Mouse (Mus musculus): ENCODE measurements around the gene Mettl9. TPM values are rescaled to one million over a fixed set of nuclear protein-coding genes. Genes with fewer than 3 reads are reported as not detected.
"Not testable (repeated sequence)": the region's sequence is repeated elsewhere in the genome, so short reads cannot be mapped to it uniquely, and the experiment has no call there.

Gene Mettl9
- total RNA-seq (2021): 10 to 100 TPM; 22.2 to 27.2 TPM
- long read RNA-seq, experiment 1, transcript Mettl9-201 (5 exons, 1,823 nt): major isoform, 20 of 22 reads
- long read RNA-seq, experiment 1, partial matches to known transcripts: 0 of 22 reads
- long read RNA-seq, experiment 1, other reads (novel, unspliced or antisense): 2 of 22 reads
- long read RNA-seq, experiment 2, transcript Mettl9-201 (5 exons, 1,823 nt): major isoform, 18 of 27 reads
- long read RNA-seq, experiment 2, partial matches to known transcripts: 0 of 27 reads
- long read RNA-seq, experiment 2, other reads (novel, unspliced or antisense): 9 of 27 reads

GRCm38 (mm10) chr7:121033856-121034652, at the start of gene Mettl9:
Mettl9 (plus strand) TSS chr7:121034445.
- intact Hi-C loops (cut with DNase I; ENCODE audit: low total_unique reads): loop anchor here (10.0 kb wide), 1 partner anchor 49 kb away; the partner anchor contains the start of genes Cdr2 and Mfsd13b
- DNase-seq: peak; percentile 96

- no peak for DNase-seq
- intact Hi-C loops (cut with DNase I; ENCODE audit: low total_unique reads): no loop called here
These were observed 43.1 kb upstream of the Mettl9 start for GRCm38 (mm10) chr7:120991191-120991590.

GRCm38 (mm10) chr7:120999021-120999530, 35.2 kb upstream of the Mettl9 start:
- no peak for DNase-seq
- intact Hi-C loops (cut with DNase I; ENCODE audit: low total_unique reads): no loop called here

GRCm38 (mm10) chr7:121000065-121000822, 34.0 kb upstream of the Mettl9 start:
- no peak for DNase-seq
- intact Hi-C loops (cut with DNase I; ENCODE audit: low total_unique reads): no loop called here

- intact Hi-C loops (cut with DNase I; ENCODE audit: low total_unique reads): no loop called here
- DNase-seq: no peak
These were observed 32.4 kb upstream of the Mettl9 start for GRCm38 (mm10) chr7:121001879-121002278.

GRCm38 (mm10) chr7:121002407-121002928, 31.8 kb upstream of the Mettl9 start:
- intact Hi-C loops (cut with DNase I; ENCODE audit: low total_unique reads): no loop called here
- no peak for DNase-seq

- intact Hi-C loops (cut with DNase I; ENCODE audit: low total_unique reads): no loop called here
- DNase-seq: no peak
These were observed 30.3 kb upstream of the Mettl9 start for GRCm38 (mm10) chr7:121003793-121004418.

- DNase-seq: no peak
- intact Hi-C loops (cut with DNase I; ENCODE audit: low total_unique reads): no loop called here
These were observed 22.2 kb upstream of the Mettl9 start for GRCm38 (mm10) chr7:121011794-121012689.

GRCm38 (mm10) chr7:121014486-121014885, 19.8 kb upstream of the Mettl9 start:
- intact Hi-C loops (cut with DNase I; ENCODE audit: low total_unique reads): no loop called here
- no peak for DNase-seq

- DNase-seq: no peak
- intact Hi-C loops (cut with DNase I; ENCODE audit: low total_unique reads): no loop called here
These were observed 15.5 kb upstream of the Mettl9 start for GRCm38 (mm10) chr7:121018778-121019177.

GRCm38 (mm10) chr7:121020277-121020676, 14.0 kb upstream of the Mettl9 start:
- DNase-seq: no peak
- intact Hi-C loops (cut with DNase I; ENCODE audit: low total_unique reads): no loop called here

- intact Hi-C loops (cut with DNase I; ENCODE audit: low total_unique reads): no loop called here
- DNase-seq: no peak
These were observed 8.8 kb upstream of the Mettl9 start for GRCm38 (mm10) chr7:121025221-121026008.

GRCm38 (mm10) chr7:121026300-121026699, 7.9 kb upstream of the Mettl9 start:
- intact Hi-C loops (cut with DNase I; ENCODE audit: low total_unique reads): no loop called here
- DNase-seq: no peak

- not testable (repeated sequence) for DNase-seq
- intact Hi-C loops (cut with DNase I; ENCODE audit: low total_unique reads): loop anchor here (10.0 kb wide), 1 partner anchor 45 kb away; the partner anchor contains the start of genes Cdr2 and Mfsd13b
These were observed 4.3 kb upstream of the Mettl9 start for GRCm38 (mm10) chr7:121029947-121030346.

- intact Hi-C loops (cut with DNase I; ENCODE audit: low total_unique reads): loop anchor here (10.0 kb wide), 1 partner anchor 50 kb away; the partner anchor contains the start of genes Cdr2 and Mfsd13b
- no peak for DNase-seq
These were observed 476 bp downstream of the Mettl9 start for GRCm38 (mm10) chr7:121034701-121035141.

- intact Hi-C loops (cut with DNase I; ENCODE audit: low total_unique reads): loop anchor here (10.0 kb wide), 1 partner anchor 50 kb away; the partner anchor contains the start of genes Cdr2 and Mfsd13b
- DNase-seq: no peak
These were observed 996 bp downstream of the Mettl9 start for GRCm38 (mm10) chr7:121035161-121035721.

GRCm38 (mm10) chr7:121040595-121040994, 6.3 kb downstream of the Mettl9 start:
- no peak for DNase-seq
- intact Hi-C loops (cut with DNase I; ENCODE audit: low total_unique reads): no loop called here
